Mouse (Mus musculus) heart, postnatal 25 days (tissue): ENCODE results near the gene Gps2. TPM values are rescaled to one million over a fixed set of nuclear protein-coding genes. Genes with fewer than 3 reads are reported as not detected.

Experiments used
- DNase-seq: peaks from one replicate; pipeline ENCODE4 v3.0.0; 2022; ENCODE audit warnings: low spot score
- intact Hi-C: fragments of 180-260 bp; cut with DNase I; formaldehyde crosslinking; loops from one replicate; pipeline ENCODE4 v1.15.1; 2025
- total RNA-seq, 2 experiments: library from RNA; stranded (reverse); gene quantifications; 2 replicates each; pipeline ENCODE4 v1.2.3; 2021

Gene Gps2
- total RNA-seq, 2 experiments from 2014 or later: 24.1 to 26.7 TPM

- intact Hi-C loops: loop anchor here (5.0 to 10.0 kb wide), 2 partner anchors 76 to 284 kb away; partner anchors contain the start of gene Slc16a11
- DNase-seq: no peak
These were observed 17.4 kb downstream of the Gps2 start for GRCm38 (mm10) chr11:69930967-69931537.

- DNase-seq: no peak
- intact Hi-C loops: loop anchor here (5.0 to 10.0 kb wide), 2 partner anchors 76 to 283 kb away; partner anchors contain the start of gene Slc16a11
These were observed 18.1 kb downstream of the Gps2 start for GRCm38 (mm10) chr11:69931769-69932168.

GRCm38 (mm10) chr11:69932254-69932653, 18.6 kb downstream of the Gps2 start:
- no peak for DNase-seq
- intact Hi-C loops: loop anchor here (5.0 to 10.0 kb wide), 2 partner anchors 75 to 283 kb away; partner anchors contain the start of gene Slc16a11

- DNase-seq: no peak
- intact Hi-C loops: loop anchor here (5.0 to 10.0 kb wide), 2 partner anchors 74 to 282 kb away; partner anchors contain the start of gene Slc16a11
These were observed 19.4 kb downstream of the Gps2 start for GRCm38 (mm10) chr11:69933066-69933465.

- intact Hi-C loops: loop anchor here (1.0 to 10.0 kb wide), 3 partner anchors 15 to 281 kb away; partner anchors contain the start of gene Slc16a11
- DNase-seq: peak; percentile 71
These were observed 20.5 kb downstream of the Gps2 start for GRCm38 (mm10) chr11:69934169-69934568.

GRCm38 (mm10) chr11:69934681-69935080, 21.0 kb downstream of the Gps2 start:
- DNase-seq: no peak
- intact Hi-C loops: loop anchor here (1.0 to 10.0 kb wide), 3 partner anchors 15 to 280 kb away; partner anchors contain the start of gene Slc16a11

GRCm38 (mm10) chr11:69935137-69935879, 21.6 kb downstream of the Gps2 start, which contains the start of gene Ybx2:
Gene Ybx2 (plus strand): TSS chr11:69935796.
- peak; percentile 72 for DNase-seq
- intact Hi-C loops: loop anchor here (10.0 kb wide), 1 partner anchor 279 kb away; the partner anchor contains the start of gene Slc16a11

- no peak for DNase-seq
- intact Hi-C loops: loop anchor here (10.0 kb wide), 1 partner anchor 279 kb away; the partner anchor contains the start of gene Slc16a11
These were observed 22.5 kb downstream of the Gps2 start for GRCm38 (mm10) chr11:69936156-69936555.

- intact Hi-C loops: loop anchor here (10.0 kb wide), 1 partner anchor 278 kb away; the partner anchor contains the start of gene Slc16a11
- no peak for DNase-seq
These were observed 23.1 kb downstream of the Gps2 start for GRCm38 (mm10) chr11:69936714-69937347.

GRCm38 (mm10) chr11:69937385-69937784, 23.7 kb downstream of the Gps2 start:
- DNase-seq: peak; percentile 35
- intact Hi-C loops: loop anchor here (10.0 kb wide), 1 partner anchor 277 kb away; the partner anchor contains the start of gene Slc16a11

GRCm38 (mm10) chr11:69937834-69938233, 24.1 kb downstream of the Gps2 start:
- intact Hi-C loops: loop anchor here (10.0 kb wide), 1 partner anchor 277 kb away; the partner anchor contains the start of gene Slc16a11
- no peak for DNase-seq

GRCm38 (mm10) chr11:69938401-69938979, 24.8 kb downstream of the Gps2 start:
- intact Hi-C loops: loop anchor here (10.0 kb wide), 1 partner anchor 276 kb away; the partner anchor contains the start of gene Slc16a11
- DNase-seq: no peak

GRCm38 (mm10) chr11:69939181-69939580, 25.5 kb downstream of the Gps2 start:
- no peak for DNase-seq
- intact Hi-C loops: loop anchor here (10.0 kb wide), 1 partner anchor 276 kb away; the partner anchor contains the start of gene Slc16a11

- intact Hi-C loops: loop anchor here (10.0 kb wide), 1 partner anchor 275 kb away; the partner anchor contains the start of gene Slc16a11
- no peak for DNase-seq
These were observed 26.0 kb downstream of the Gps2 start for GRCm38 (mm10) chr11:69939731-69940130.

- DNase-seq: no peak
- intact Hi-C loops: no loop called here
These were observed 27.3 kb downstream of the Gps2 start for GRCm38 (mm10) chr11:69940962-69941361.

GRCm38 (mm10) chr11:69945216-69945615, 31.5 kb downstream of the Gps2 start:
- no peak for DNase-seq
- intact Hi-C loops: no loop called here

GRCm38 (mm10) chr11:69945997-69946891, 32.6 kb downstream of the Gps2 start:
- DNase-seq: no peak
- intact Hi-C loops: no loop called here

- intact Hi-C loops: no loop called here
- DNase-seq: peak; percentile 33
These were observed 33.8 kb downstream of the Gps2 start for GRCm38 (mm10) chr11:69947337-69948065.
